Mouse (Mus musculus) ES-E14 (cell line): ENCODE measurements around the gene Cdc20. TPM values are rescaled to one million over a fixed set of nuclear protein-coding genes. Genes with fewer than 3 reads are reported as not detected.

Experiments used
- DNase-seq: peaks from one replicate; pipeline ENCODE4 v3.0.0-alpha.2; 2013; ENCODE audit warnings: low read depth, low spot score
- H3K27ac ChIP-seq: 2 replicates; pipeline ENCODE4 v1.5.1; 2012; ENCODE audit warnings: low read depth, mild to moderate bottlenecking, low read length, moderate library complexity, mixed read lengths; ENCODE audit not compliant: poor library complexity, insufficient read depth, severe bottlenecking
- H3K36me3 ChIP-seq: 2 replicates; pipeline ENCODE4 v1.6.1; 2012; ENCODE audit warnings: mild to moderate bottlenecking, low read length, moderate library complexity, mixed read lengths; ENCODE audit not compliant: control insufficient read depth, poor library complexity, insufficient read depth, severe bottlenecking
- H3K4me1 ChIP-seq, 2 experiments: fragments of 150-350 bp in 1 of 2; sonication (generic) in 1 of 2; 2 replicates each; pipeline ENCODE4 v1.6.1; 2012; ENCODE audit warnings: low read length in 2 of 2, mild to moderate bottlenecking in 1 of 2, mixed read lengths in 1 of 2; ENCODE audit not compliant: control insufficient read depth in 2 of 2, insufficient read depth in 2 of 2, poor library complexity in 1 of 2
- H3K4me3 ChIP-seq, 2 experiments: fragments of 150-350 bp in 1 of 2; sonication (generic) in 1 of 2; 2 replicates each; pipeline ENCODE4 v1.5.1; 2012; ENCODE audit warnings: low read length in 2 of 2, low read depth in 1 of 2, mild to moderate bottlenecking in 1 of 2, mixed read lengths in 1 of 2; ENCODE audit not compliant: insufficient read depth in 1 of 2, poor library complexity in 1 of 2, severe bottlenecking in 1 of 2
- H3K9ac ChIP-seq: 2 replicates; pipeline ENCODE4 v1.6.1; 2012; ENCODE audit warnings: low read depth, mild to moderate bottlenecking, low read length, mixed read lengths; ENCODE audit not compliant: poor library complexity, insufficient read depth, severe bottlenecking
- H3K9me3 ChIP-seq: fragments of 150-350 bp; sonication (generic); 2 replicates; pipeline ENCODE4 v1.6.1; 2012; ENCODE audit warnings: low read depth, mild to moderate bottlenecking, low read length; ENCODE audit not compliant: control insufficient read depth, insufficient read depth
- CHD2 ChIP-seq: IDR thresholded peaks from 2 replicates; pipeline ENCODE4 v1.6.1; 2014; ENCODE audit warnings: mild to moderate bottlenecking, low read depth, low read length, inconsistent platforms
- HCFC1 ChIP-seq: IDR thresholded peaks from 2 replicates; pipeline ENCODE4 v1.6.1; 2012; ENCODE audit warnings: low read length, inconsistent platforms, borderline replicate concordance; ENCODE audit not compliant: insufficient read depth
- MAFK ChIP-seq: IDR thresholded peaks from 2 replicates; pipeline ENCODE4 v1.6.1; 2014; ENCODE audit warnings: mild to moderate bottlenecking, low read depth, low read length, inconsistent platforms; ENCODE audit not compliant: insufficient read depth
- ZC3H11A ChIP-seq: IDR thresholded peaks from 2 replicates; pipeline ENCODE4 v1.6.1; 2012; ENCODE audit warnings: low read depth, mild to moderate bottlenecking, inconsistent platforms, low read length, borderline replicate concordance
- ZNF384 ChIP-seq: IDR thresholded peaks from 2 replicates; pipeline ENCODE4 v1.6.1; 2012; ENCODE audit warnings: low read depth, low read length, inconsistent platforms
- in situ Hi-C, 2 experiments: fragments of 600-800 bp; cut with MboI; formaldehyde crosslinking; loops; one replicate each; pipeline ENCODE4 v1.15.1; 2025; ENCODE audit warnings: low sequenced_read_pairs in 2 of 2, inconsistent platforms in 1 of 2; ENCODE audit not compliant: unreplicated experiment in 2 of 2
- total RNA-seq: library from RNA; depleted of rRNA; stranded (reverse); fragments of 300-350 nt; gene quantifications from 2 replicates; pipeline ENCODE4 v1.2.3, GENCODE M21; 2012

Cdc20 gene
- total RNA-seq, 1 experiment = 296 TPM

GRCm38 (mm10) chr4:118415779-118416178 is 21.4 kb downstream of the Cdc20 start:
- no peak for TF ChIP-seq HCFC1
- TF ChIP-seq MAFK = no peak
- no peak for TF ChIP-seq ZC3H11A
- no peak for TF ChIP-seq CHD2
- TF ChIP-seq ZNF384 = no peak
- DNase-seq = no peak
- no peak overlapping the region for H3K27ac ChIP-seq
- H3K9me3 ChIP-seq = no peaks in the 10 kb centered on the region
- in situ Hi-C loops = no loop called here
- no peaks in the 10 kb centered on the region for H3K4me1 ChIP-seq
- H3K4me3 ChIP-seq = no peak overlapping the region
- no peak overlapping the region for H3K9ac ChIP-seq
- peaks cover 38% of the 10 kb centered on the region for H3K36me3 ChIP-seq

DNA sequence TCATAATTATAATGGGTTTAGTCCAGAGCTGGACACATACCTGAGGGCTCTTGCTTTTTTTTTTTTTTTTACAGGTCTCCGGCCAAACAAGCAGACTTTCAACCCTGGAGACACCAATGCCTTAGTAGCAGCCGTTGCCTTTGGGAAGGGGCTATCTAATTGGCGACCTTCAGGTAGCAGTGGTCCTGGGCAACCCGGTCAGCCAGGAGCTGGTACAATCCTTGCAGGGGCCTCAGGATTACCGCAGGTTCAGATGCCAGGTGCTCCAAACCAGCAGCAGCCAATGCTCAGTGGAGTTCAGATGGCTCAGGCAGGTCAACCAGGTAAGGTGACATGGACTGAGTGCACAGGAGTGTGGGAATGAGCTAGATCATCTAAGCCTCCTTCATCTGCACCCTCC is 23.6 kb downstream of the Cdc20 start:
- Histone ChIP-seq H3K9me3 (no peaks in the 10 kb centered on the region), H3K4me3 (no peak overlapping the region), H3K4me1 (peaks cover 4 to 6% of the 10 kb centered on the region in 2 experiments; a peak in 3 of 4 replicates), H3K36me3 (peaks cover 38% of the 10 kb centered on the region), H3K27ac (no peak overlapping the region), H3K9ac (no peak overlapping the region)
- DNase-seq = no peak
- TF ChIP-seq ZC3H11A = no peak
- no peak for TF ChIP-seq CHD2
- TF ChIP-seq MAFK = no peak
- TF ChIP-seq ZNF384 = no peak
- TF ChIP-seq HCFC1 = no peak
- in situ Hi-C loops = no loop called here

DNA sequence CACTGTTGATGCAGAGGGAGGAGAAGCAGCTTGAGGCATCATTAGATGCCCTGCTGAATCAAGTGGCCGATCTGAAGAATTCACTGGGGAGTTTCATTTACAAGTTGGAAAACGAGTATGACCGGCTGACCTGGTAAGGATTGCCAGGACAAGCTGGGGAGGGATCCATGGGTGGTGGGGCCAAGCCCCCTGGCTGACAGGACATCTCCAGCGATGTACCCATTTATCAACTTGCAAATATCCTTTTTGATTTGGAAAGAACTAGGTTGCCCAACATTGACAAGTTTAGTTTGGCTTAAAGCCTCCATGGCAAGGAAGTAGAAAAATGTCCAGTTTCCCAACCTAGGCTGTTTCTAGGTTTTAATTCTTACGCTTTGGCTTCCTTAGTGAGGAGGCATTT is 26.3 kb downstream of the Cdc20 start:
- no peak overlapping the region for H3K9ac ChIP-seq
- in situ Hi-C loops = no loop called here
- no peak overlapping the region for H3K4me3 ChIP-seq
- DNase-seq = no peak
- H3K27ac ChIP-seq = no peak overlapping the region
- peaks cover 31% of the 10 kb centered on the region for H3K36me3 ChIP-seq
- H3K9me3 ChIP-seq = no peaks in the 10 kb centered on the region
- peaks cover 4 to 6% of the 10 kb centered on the region in 2 experiments; a peak in 3 of 4 replicates for H3K4me1 ChIP-seq
- no peak for TF ChIP-seq ZC3H11A
- no peak for TF ChIP-seq MAFK
- TF ChIP-seq CHD2 = no peak
- TF ChIP-seq ZNF384 = no peak
- no peak for TF ChIP-seq HCFC1

DNA sequence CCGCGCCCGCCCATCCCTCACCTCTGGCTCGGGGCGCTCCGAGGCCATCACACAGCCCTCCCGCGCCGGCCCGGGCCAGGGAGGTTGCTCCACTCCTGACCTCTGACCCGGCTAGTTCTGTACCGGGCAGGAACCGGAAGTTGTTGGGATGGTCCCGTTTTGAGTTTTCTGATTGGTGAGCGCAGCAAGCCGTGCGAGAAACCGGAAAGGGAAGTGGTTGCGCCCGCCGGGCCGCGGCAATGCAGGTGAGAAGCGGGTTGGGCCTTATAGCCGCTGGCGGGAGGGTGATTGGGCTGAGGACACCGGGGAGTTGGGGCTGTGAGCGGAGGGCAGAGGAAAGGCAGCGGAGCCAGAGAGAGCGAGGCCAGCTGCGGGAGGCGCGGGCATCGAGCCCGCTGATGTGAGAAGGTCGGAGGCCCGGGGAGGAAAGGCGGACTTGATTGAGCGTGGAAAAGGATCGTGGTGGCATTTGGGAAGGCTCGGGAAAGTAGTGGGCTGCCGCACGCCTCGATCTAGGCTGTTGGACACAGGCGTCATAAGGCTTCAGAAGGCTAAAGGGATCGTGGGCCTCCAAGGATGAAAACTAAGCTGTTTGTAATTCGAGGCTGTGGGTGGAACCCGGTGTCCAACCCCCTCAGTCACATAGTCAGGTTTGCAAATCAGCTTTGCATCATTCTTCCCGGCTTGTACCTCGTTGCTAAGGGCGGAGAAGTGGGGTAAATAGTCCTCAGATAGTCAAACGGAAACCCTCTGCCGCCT is 27.8 kb downstream of the Cdc20 start, which contains the start of the genes Szt2 and Med8:
Szt2 (minus strand) TSS at position 132 of the 759 bp plus-strand sequence.
Med8 (plus strand) TSS at position 196 of the 759 bp plus-strand sequence.
- peaks cover 26% of the 10 kb centered on the region for H3K36me3 ChIP-seq
- peak within 1 kb of the TSS; percentile 79 to 99 for H3K4me3 ChIP-seq
- H3K9ac ChIP-seq = peak within 1 kb of the TSS; percentile 92
- no peak within 1 kb of the TSS for H3K27ac ChIP-seq
- no peaks in the 10 kb centered on the region for H3K9me3 ChIP-seq
- peak; percentile 53; the same call in 1 of the 2 replicates for TF ChIP-seq HCFC1
- TF ChIP-seq ZNF384 = no peak
- DNase-seq = peak; percentile 89
- H3K4me1 ChIP-seq = peaks cover 4 to 6% of the 10 kb centered on the region in 2 experiments; a peak in 3 of 4 replicates
- in situ Hi-C loops = no loop called here
